8 mouse cellular contexts compared by ENCODE assay signal in the genomic region with DNA sequence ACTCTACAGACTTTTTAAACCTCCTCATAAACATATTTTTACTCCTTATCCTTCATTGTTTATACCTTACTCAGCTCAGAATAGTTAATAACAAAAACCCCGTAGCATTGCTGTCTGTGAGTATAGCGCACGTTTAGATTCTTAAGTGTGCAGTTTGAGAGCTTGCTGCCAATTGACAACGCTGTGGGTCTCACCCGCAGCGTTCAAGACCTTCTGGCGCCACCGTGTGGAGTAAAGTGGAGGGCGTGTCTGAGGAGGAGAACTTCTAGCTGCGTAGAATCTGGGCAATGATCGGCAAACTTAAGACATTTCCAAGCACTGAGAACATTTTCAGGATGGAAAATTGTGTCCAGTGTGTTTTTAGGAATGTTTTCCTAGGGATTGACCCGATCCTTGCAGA.
DNase-seq lines count a peak whose midpoint lies in the region; ATAC-seq and TF ChIP-seq lines count a peak whose summit lies in the region.

No protein-coding gene starts in this region.

- CTCF ChIA-PET in Patski (lab: Charles Lee) = interaction anchor here (0.6 to 3.6 kb wide), 47 partner anchors 9 to 730 kb away, joined by 3 to 31 read pairs (median 5); partner anchors contain the start of gene Ttll7

- H3K4me1 ChIP-seq in midbrain, embryonic 12.5 days = no peaks in the 10 kb centered on the region

- ATAC-seq in Patski = peak; percentile 96
- ATAC-seq in midbrain, embryonic 12.5 days (ENCODE audit: low FRiP score, low read depth) = peak; percentile 68

- WGBS in midbrain, embryonic 12.5 days = 14% methylated on average over 12 of the region's 12 CpGs

- H3K9ac ChIP-seq in midbrain, embryonic 12.5 days (replicated peaks) = no peak overlapping the region

- no peaks in the 10 kb centered on the region for H3K9me3 ChIP-seq in midbrain, embryonic 12.5 days

- peak; percentile 95 for TF ChIP-seq CTCF in Patski (IDR thresholded peaks at IDR 0.05)

- H3K4me3 ChIP-seq in midbrain, embryonic 12.5 days = no peak overlapping the region

- H3K27me3 ChIP-seq in Patski = no peaks in the 10 kb centered on the region
- H3K27me3 ChIP-seq in midbrain, embryonic 12.5 days = peaks cover 4% of the 10 kb centered on the region; the same call in 1 of the 2 replicates

- H3K36me3 ChIP-seq in midbrain, embryonic 12.5 days = no peaks in the 10 kb centered on the region

- POLR2A ChIA-PET in Patski (lab: Charles Lee) = no interaction called here

- DNase-seq in Patski (ENCODE audit: low read depth, low spot score) = no peak
- peak; percentile 49 for DNase-seq in cerebellum, adult 11-12 months
- DNase-seq in forelimb bud, embryonic 11.5 days (ENCODE audit: low read depth, low spot score) = peak; percentile 78
- peak; percentile 74 for DNase-seq in induced T-regulatory cell, adult 2 months (ENCODE audit: low read depth)
- peak; percentile 49 to 80 for DNase-seq in left cerebral cortex, adult 8-10 months (ENCODE audit: low spot score in 2 of 2)
- DNase-seq in skeletal muscle tissue, adult 2 months (ENCODE audit: low read depth, low spot score) = peak; percentile 64
- peak; percentile 47 for DNase-seq in yolk sac, embryonic 10.5 days (ENCODE audit: low spot score)

- H3K27ac ChIP-seq in midbrain, embryonic 12.5 days (replicated peaks) = no peak overlapping the region

- no peak overlapping the region for H3K4me2 ChIP-seq in midbrain, embryonic 12.5 days (replicated peaks)

- in situ Hi-C loops in Patski (cut with MboI; ENCODE audit: low pct_unique_long_range_greater_than_20kb) = loop anchor here (5.0 to 10.0 kb wide), 3 partner anchors 347 to 720 kb away; no protein-coding TSS in a partner anchor
